Mouse (Mus musculus): Measurements from ENCODE around the gene Agpat1.

GRCm38 (mm10) chr17:34582528-34582927 lies 21.5 kb upstream of the Agpat1 start:
- TF ChIP-seq CTCF (IDR thresholded peaks at IDR 0.05; ENCODE audit: extremely low read depth, insufficient read depth, low read length) (no peak), POLR2A (IDR thresholded peaks at IDR 0.05; ENCODE audit: extremely low read depth, insufficient read depth, low read length) (no peak)

Measured in cortical plate, adult 2 months (tissue).